Mouse (Mus musculus): ENCODE measurements around the gene Htr2b. TPM values are rescaled to one million over a fixed set of nuclear protein-coding genes. Genes with fewer than 3 reads are reported as not detected.
A peak's percentile ranks its signal among the peaks of the same experiment; 100 is the strongest.

Gene Htr2b
- polyA plus RNA-seq (2011; ENCODE audit: insufficient read depth, insufficient read length, low replicate concordance, missing spikeins), result not detected in 2 replicates

DNA sequence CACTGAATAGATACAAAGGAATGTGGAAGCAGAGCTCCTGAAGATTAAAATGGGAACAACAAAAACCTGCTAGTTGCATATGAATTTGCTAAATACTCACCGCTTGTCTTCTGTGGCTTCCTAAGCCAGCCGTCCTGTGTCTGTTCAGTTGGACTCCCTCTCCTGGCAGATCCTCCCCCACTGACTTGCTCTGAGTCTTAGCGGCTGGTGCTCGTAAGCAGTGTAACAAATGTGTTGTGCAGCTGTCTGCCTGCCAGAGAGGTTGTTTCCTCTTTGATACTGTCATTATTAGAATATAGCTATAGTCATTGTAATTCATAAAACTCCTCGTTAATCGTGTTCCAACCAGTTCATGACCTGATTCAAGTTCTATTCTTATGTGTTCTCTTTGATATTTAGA, at the start of gene Htr2b:
Gene Htr2b, minus strand, starts transcription at position 192 of the 400 bp plus-strand sequence.
- Histone ChIP-seq H3K4me3 (replicated peaks; ENCODE audit: control insufficient read depth, low read depth, low read length) (no peak within 1 kb of the TSS), H3K27ac (ENCODE audit: control insufficient read depth, insufficient read depth, low read depth, low read length, poor library complexity) (no peak within 1 kb of the TSS), H3K4me1 (ENCODE audit: control insufficient read depth, insufficient read depth, low read length) (no peaks in the 10 kb centered on the region)
- TF ChIP-seq POLR2A (IDR thresholded peaks at IDR 0.05; ENCODE audit: borderline replicate concordance, control insufficient read depth, low read depth, low read length) (no peak), CTCF (IDR thresholded peaks at IDR 0.05; ENCODE audit: control insufficient read depth, insufficient read depth, low read length) (no peak)
- WGBS, result 77% methylated on average over 6 of the region's 6 CpGs

DNA sequence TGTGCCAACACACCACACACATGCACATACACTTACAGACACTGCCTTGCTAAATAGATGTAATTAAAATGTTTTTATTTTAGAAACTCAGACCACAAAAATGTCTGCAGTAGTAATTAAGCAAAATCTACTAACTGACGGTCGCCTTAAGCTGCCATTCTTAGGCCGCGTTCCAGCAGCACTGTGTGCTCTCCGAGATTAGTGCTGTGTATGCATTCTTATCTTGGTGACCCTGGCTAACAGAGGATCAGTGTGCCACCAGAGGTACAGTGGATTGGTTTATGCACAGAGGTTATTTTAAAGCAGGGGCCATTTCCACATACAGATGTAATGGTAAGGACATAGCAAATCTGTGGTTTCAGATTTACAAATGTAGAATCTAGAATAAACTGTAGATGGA, 49.3 kb upstream of the Htr2b start:
- Histone ChIP-seq H3K4me1 (ENCODE audit: control insufficient read depth, insufficient read depth, low read length) (peaks cover 3% of the 10 kb centered on the region; the same call in 1 of the 2 replicates), H3K27ac (ENCODE audit: control insufficient read depth, insufficient read depth, low read depth, low read length, poor library complexity) (peak overlapping the region; percentile 74), H3K4me3 (replicated peaks; ENCODE audit: control insufficient read depth, low read depth, low read length) (no peak overlapping the region)
- 57% methylated on average over 5 of the region's 5 CpGs for whole genome bisulfite sequencing
- no peak for TF ChIP-seq POLR2A (IDR thresholded peaks at IDR 0.05; ENCODE audit: borderline replicate concordance, control insufficient read depth, low read depth, low read length)
- no peak for TF ChIP-seq CTCF (IDR thresholded peaks at IDR 0.05; ENCODE audit: control insufficient read depth, insufficient read depth, low read length)

DNA sequence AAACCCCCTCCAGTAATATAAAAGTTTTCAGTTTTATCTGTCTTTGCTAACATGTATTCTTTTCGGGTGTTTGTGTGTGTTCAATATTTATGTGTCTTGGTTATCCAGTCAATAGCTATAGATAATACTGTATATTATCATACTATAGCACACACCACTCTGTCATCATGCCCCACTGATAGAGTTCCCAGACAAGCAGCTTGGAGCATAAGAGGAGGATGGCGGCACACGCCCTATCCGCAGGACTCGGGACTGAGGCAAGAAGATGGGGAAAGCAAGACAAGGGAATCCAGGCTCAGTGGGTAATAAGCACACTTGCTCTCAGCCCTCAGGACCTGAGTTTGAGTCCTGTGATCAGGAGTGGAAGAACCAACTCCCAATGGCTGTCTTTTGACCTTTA, 48.7 kb upstream of the Htr2b start:
- Histone ChIP-seq H3K4me3 (replicated peaks; ENCODE audit: control insufficient read depth, low read depth, low read length) (no peak overlapping the region), H3K4me1 (ENCODE audit: control insufficient read depth, insufficient read depth, low read length) (peaks cover 3% of the 10 kb centered on the region; the same call in 1 of the 2 replicates), H3K27ac (ENCODE audit: control insufficient read depth, insufficient read depth, low read depth, low read length, poor library complexity) (peak overlapping the region; percentile 74)
- TF ChIP-seq POLR2A (IDR thresholded peaks at IDR 0.05; ENCODE audit: borderline replicate concordance, control insufficient read depth, low read depth, low read length) (no peak), CTCF (IDR thresholded peaks at IDR 0.05; ENCODE audit: control insufficient read depth, insufficient read depth, low read length) (no peak)
- 71% methylated on average over 5 of the region's 5 CpGs for WGBS

DNA sequence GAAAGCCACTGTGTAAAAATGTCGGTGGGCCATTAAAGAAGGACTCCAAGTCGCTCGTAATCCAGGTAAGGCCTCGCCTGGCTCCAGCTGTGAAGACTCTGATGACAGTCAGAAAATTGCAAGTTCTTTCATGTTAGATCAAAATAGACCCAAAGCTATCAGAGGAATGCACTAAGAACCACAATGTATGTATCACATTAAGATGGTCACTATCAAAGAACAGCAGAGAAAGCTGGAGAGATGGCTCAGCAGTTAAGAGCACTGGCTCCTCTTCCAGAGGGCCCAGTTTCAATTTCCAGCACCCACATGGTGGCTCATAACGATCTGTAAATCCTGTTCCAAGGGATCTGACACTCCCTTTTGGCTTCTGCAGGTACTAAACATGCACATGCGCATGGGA, 48.3 kb upstream of the Htr2b start:
- peak overlapping the region; percentile 60; the same call in 1 of the 2 replicates for H3K27ac ChIP-seq (ENCODE audit: control insufficient read depth, insufficient read depth, low read depth, low read length, poor library complexity)
- TF ChIP-seq CTCF (IDR thresholded peaks at IDR 0.05; ENCODE audit: control insufficient read depth, insufficient read depth, low read length), result no peak
- no peak for TF ChIP-seq POLR2A (IDR thresholded peaks at IDR 0.05; ENCODE audit: borderline replicate concordance, control insufficient read depth, low read depth, low read length)
- H3K4me1 ChIP-seq (ENCODE audit: control insufficient read depth, insufficient read depth, low read length), result peaks cover 4% of the 10 kb centered on the region; the same call in 1 of the 2 replicates
- 69% methylated on average over 6 of the region's 6 CpGs for WGBS
- H3K4me3 ChIP-seq (replicated peaks; ENCODE audit: control insufficient read depth, low read depth, low read length), result no peak overlapping the region

DNA sequence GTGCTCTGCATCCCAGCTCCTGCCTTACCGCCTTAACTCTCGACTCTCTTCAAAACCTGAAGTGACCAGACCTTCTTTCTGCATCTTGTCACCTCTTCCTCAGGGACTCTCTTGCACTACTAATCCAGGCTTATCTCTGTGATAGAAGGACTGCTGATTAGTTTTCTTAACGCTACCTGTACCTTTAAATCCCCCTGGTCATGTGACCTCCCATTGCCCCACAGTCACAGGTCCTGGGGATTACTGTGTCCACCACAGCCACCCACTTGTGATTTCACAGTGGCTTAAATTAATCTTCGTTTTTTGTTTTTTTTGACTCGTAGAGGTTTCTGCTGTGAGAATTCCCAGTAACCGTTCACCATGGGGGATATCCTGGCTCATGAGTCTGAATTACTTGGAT, 44.8 kb upstream of the Htr2b start:
- no peak overlapping the region for H3K27ac ChIP-seq (ENCODE audit: control insufficient read depth, insufficient read depth, low read depth, low read length, poor library complexity)
- H3K4me1 ChIP-seq (ENCODE audit: control insufficient read depth, insufficient read depth, low read length), result peaks cover 4% of the 10 kb centered on the region
- 89% methylated on average over 6 of the region's 6 CpGs for WGBS
- no peak for TF ChIP-seq CTCF (IDR thresholded peaks at IDR 0.05; ENCODE audit: control insufficient read depth, insufficient read depth, low read length)
- no peak for TF ChIP-seq POLR2A (IDR thresholded peaks at IDR 0.05; ENCODE audit: borderline replicate concordance, control insufficient read depth, low read depth, low read length)
- no peak overlapping the region for H3K4me3 ChIP-seq (replicated peaks; ENCODE audit: control insufficient read depth, low read depth, low read length)

DNA sequence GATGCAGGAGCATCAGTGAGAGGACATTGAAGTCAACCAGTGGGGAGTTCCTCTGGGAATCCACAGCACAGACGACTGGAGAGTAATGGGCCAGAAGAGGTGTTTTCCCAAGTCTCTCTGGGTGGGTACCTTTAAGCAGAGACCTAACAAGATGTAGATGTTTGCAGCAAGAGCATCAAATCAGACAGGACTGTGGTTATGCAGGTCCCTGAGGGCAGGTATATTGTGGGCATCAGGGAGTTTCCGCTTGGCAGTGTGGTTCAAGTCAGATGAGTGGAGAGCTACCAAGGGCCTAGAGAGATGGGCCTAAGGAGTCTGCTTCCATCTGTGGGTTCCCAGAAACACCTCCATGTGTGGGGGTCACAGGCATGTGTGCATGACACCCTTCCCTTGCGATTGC, 44.3 kb upstream of the Htr2b start:
- Histone ChIP-seq H3K27ac (ENCODE audit: control insufficient read depth, insufficient read depth, low read depth, low read length, poor library complexity) (no peak overlapping the region), H3K4me3 (replicated peaks; ENCODE audit: control insufficient read depth, low read depth, low read length) (no peak overlapping the region), H3K4me1 (ENCODE audit: control insufficient read depth, insufficient read depth, low read length) (peaks cover 4% of the 10 kb centered on the region)
- WGBS, result 84% methylated on average over 3 of the region's 3 CpGs
- no peak for TF ChIP-seq POLR2A (IDR thresholded peaks at IDR 0.05; ENCODE audit: borderline replicate concordance, control insufficient read depth, low read depth, low read length)
- no peak for TF ChIP-seq CTCF (IDR thresholded peaks at IDR 0.05; ENCODE audit: control insufficient read depth, insufficient read depth, low read length)

DNA sequence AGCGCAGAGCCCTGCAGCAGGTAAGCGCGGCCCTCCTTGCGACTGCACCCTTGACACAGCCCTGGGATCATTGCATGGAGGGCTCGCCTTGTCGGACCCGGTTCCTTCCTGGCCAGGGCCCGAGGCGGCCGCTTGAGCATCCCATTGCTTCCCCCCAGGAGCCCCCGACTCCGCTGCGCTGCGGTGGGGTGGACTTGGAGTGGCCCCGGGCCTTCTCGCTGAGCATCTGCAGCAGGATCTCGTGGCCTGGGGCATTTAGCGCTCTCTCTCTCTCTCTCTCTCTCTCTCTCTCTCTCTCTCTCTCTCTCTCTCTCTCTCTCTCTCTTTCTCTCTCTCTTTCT, 43.0 kb upstream of the Htr2b start:
- TF ChIP-seq CTCF (IDR thresholded peaks at IDR 0.05; ENCODE audit: control insufficient read depth, insufficient read depth, low read length), result no peak
- no peak for TF ChIP-seq POLR2A (IDR thresholded peaks at IDR 0.05; ENCODE audit: borderline replicate concordance, control insufficient read depth, low read depth, low read length)
- peaks cover 3% of the 10 kb centered on the region for H3K4me1 ChIP-seq (ENCODE audit: control insufficient read depth, insufficient read depth, low read length)
- H3K4me3 ChIP-seq (replicated peaks; ENCODE audit: control insufficient read depth, low read depth, low read length), result peak overlapping the region; percentile 83
- 1% methylated on average over 18 of the region's 18 CpGs for WGBS
- peak overlapping the region; percentile 14; the same call in 1 of the 2 replicates for H3K27ac ChIP-seq (ENCODE audit: control insufficient read depth, insufficient read depth, low read depth, low read length, poor library complexity)

DNA sequence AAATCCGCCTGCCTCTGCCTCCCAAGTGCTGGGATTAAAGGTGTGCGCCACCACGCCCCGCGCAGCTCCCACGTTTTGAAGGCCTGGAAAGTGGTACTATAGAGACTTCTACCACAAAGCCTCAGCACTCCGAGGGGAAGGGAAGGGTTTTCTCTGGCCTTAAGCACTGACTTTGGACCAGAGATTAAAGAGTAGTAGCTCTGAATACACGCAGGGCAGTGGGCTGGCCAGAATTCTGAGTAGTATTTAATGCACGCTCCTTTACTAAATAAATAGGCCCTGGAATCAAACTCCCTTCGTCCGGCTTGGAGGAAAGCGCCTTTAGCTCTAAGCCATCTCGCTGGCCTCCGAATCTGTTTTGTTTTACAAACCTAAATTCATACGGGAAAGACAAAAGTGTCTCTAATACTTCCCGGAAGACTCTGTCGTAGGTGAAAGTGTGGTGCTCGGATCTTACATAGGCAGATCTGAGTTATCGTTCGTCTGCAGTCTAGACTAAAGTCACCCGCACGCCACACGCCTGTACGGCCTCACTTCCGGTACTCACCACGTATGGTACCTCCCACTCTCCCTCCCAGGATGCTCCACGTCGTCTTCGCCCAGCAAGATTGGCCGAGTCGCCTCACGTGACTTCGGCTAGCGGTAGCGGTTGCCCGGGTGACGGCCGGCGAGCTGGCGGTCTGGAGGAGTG, 42.5 kb upstream of the Htr2b start, which contains the start of gene Armc9:
Gene Armc9, plus strand, starts transcription at position 648 of the 691 bp plus-strand sequence.
- Histone ChIP-seq H3K27ac (ENCODE audit: control insufficient read depth, insufficient read depth, low read depth, low read length, poor library complexity) (peak within 1 kb of the TSS; percentile 60), H3K4me1 (ENCODE audit: control insufficient read depth, insufficient read depth, low read length) (peaks cover 1% of the 10 kb centered on the region), H3K4me3 (replicated peaks; ENCODE audit: control insufficient read depth, low read depth, low read length) (peak within 1 kb of the TSS; percentile 83)
- TF ChIP-seq CTCF (IDR thresholded peaks at IDR 0.05; ENCODE audit: control insufficient read depth, insufficient read depth, low read length) (0 out of 2 replicates have a peak, but pooled peaks have one; percentile 11), POLR2A (IDR thresholded peaks at IDR 0.05; ENCODE audit: borderline replicate concordance, control insufficient read depth, low read depth, low read length) (peak; percentile 90)
- WGBS, result 2% methylated on average over 40 of the region's 40 CpGs

All from bone marrow, adult 2 months (tissue).